Mouse (Mus musculus): ENCODE data around the gene Bcor.

DNA sequence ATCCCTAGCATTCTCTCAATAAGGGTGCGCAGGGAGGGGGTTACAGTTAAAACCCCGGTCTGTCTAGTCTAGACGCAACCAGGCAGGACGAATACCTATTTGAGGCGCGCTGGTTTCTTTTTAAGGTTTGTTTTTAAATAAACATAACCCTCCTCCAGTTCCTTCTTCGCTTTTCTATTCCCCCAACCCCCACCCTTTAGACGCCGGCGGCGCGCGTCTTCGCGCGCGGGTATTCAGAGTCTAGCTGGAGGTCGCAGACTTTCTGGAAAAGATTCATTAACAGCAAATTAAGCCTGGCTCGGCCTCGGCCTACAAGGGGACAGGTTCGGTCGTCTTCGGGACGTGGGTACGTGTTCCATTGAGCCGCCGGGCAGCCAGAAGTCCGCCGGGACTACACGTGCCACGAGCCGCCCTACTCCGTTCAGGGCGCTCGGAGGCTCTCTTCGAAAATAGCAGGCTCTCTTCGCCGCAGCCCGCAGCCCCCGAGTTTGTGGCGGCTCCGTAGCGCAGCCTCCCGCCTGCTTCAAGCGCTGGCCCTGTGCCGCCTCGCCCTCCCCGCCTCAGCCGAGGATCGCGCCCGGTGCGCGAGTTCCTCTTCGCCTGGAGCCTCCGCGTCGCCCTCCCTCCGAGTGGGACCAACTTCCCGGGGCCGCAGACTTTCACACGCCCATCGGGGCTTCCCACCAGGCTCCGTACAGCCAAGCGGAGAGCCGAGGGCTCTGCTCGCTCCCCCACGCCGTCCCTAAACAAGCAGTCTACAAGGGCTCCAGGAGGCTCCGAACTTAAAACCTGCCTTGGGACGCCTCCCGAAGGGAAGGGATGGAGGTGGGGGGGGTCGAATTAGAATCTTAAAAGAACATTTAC lies 81.7 kb downstream of the Bcor start:
- TF ChIP-seq POLR2A (IDR thresholded peaks at IDR 0.05; ENCODE audit: insufficient read depth, low read depth, low read length) (no peak), EP300 (IDR thresholded peaks at IDR 0.05; ENCODE audit: insufficient read depth, low read depth, low read length) (no peak), CTCF (IDR thresholded peaks at IDR 0.05) (no peak)

All from heart, adult 2 months (tissue).